Comparison of ENCODE assay signal across 1 mouse cellular context in genomic region chr16:18387704-18388582, GRCm38 (mm10).
TF ChIP-seq lines count a peak whose summit lies in the region.

No protein-coding gene starts in this region.

TF ChIP-seq in MEL, 35 proteins besides CTCF, POLR2A, EP300 and RAD21 (continued from another document):
- no peak for TF ChIP-seq NELFE (IDR thresholded peaks at IDR 0.05; ENCODE audit: low read depth, low read length)
- TF ChIP-seq GABPA (IDR thresholded peaks at IDR 0.05; ENCODE audit: low read depth, low read length), result no peak
- TF ChIP-seq TBP (IDR thresholded peaks at IDR 0.05; ENCODE audit: low read depth, low read length), result no peak
- peak; percentile 53; the same call in 1 of the 2 replicates for TF ChIP-seq MAX (IDR thresholded peaks at IDR 0.05; ENCODE audit: low read length)
- peak; percentile 82 for TF ChIP-seq GATA1 (IDR thresholded peaks at IDR 0.05; ENCODE audit: low read depth, low read length)
- peak; percentile 95 for TF ChIP-seq BHLHE40 (IDR thresholded peaks at IDR 0.05; ENCODE audit: borderline replicate concordance, low read depth, low read length)
- TF ChIP-seq TAL1 (IDR thresholded peaks at IDR 0.05; ENCODE audit: low read length), result peak; percentile 92
- peak; percentile 39 for TF ChIP-seq MXI1 (IDR thresholded peaks at IDR 0.05; ENCODE audit: low read depth, low read length)
- no peak for TF ChIP-seq ZKSCAN1 (IDR thresholded peaks at IDR 0.05; ENCODE audit: low read depth, low read length)
- TF ChIP-seq MAZ (IDR thresholded peaks at IDR 0.05; ENCODE audit: low read depth, low read length), result peak; percentile 93
- TF ChIP-seq UBTF (IDR thresholded peaks at IDR 0.05; ENCODE audit: borderline replicate concordance, insufficient read depth, low read depth, low read length), result no peak
- 0 out of 2 replicates have a peak, but pooled peaks have one; percentile 10 for TF ChIP-seq ELF1 (IDR thresholded peaks at IDR 0.05; ENCODE audit: low read depth, low read length)
- TF ChIP-seq HCFC1 (IDR thresholded peaks at IDR 0.05; ENCODE audit: low read depth, low read length), result no peak
- TF ChIP-seq POLR2AphosphoS2 (IDR thresholded peaks at IDR 0.05; ENCODE audit: low read length), result no peak
- TF ChIP-seq ZMIZ1 (IDR thresholded peaks at IDR 0.05; ENCODE audit: low read depth, low read length), result no peak
- TF ChIP-seq ZNF384 (IDR thresholded peaks at IDR 0.05; ENCODE audit: low read depth, low read length), result no peak
- no peak for TF ChIP-seq JUND (IDR thresholded peaks at IDR 0.05; ENCODE audit: low read depth, low read length)
- TF ChIP-seq USF2 (IDR thresholded peaks at IDR 0.05; ENCODE audit: borderline replicate concordance in 1 of 2, insufficient read depth in 1 of 2, low read depth in 1 of 2, low read length in 2 of 2), result no peak
- TF ChIP-seq USF1 (IDR thresholded peaks at IDR 0.05; ENCODE audit: low read depth, low read length), result peak; percentile 73; the same call in 1 of the 2 replicates
